Mouse (Mus musculus) thymus, adult 2 months (tissue): ENCODE results near the gene Sfrp5. TPM values are rescaled to one million over a fixed set of nuclear protein-coding genes. Genes with fewer than 3 reads are reported as not detected.

Experiments used
- DNase-seq: peaks from one replicate; pipeline ENCODE4 v3.0.0; 2021
- H3K27ac ChIP-seq: fragments of 200-500 bp; 2 replicates; pipeline ENCODE4 v1.5.1; 2012; ENCODE audit warnings: low read length, control low read depth; ENCODE audit not compliant: control insufficient read depth, insufficient read depth
- H3K27me3 ChIP-seq: fragments of 200-500 bp; 2 replicates; pipeline ENCODE4 v1.6.1; 2012; ENCODE audit warnings: mild to moderate bottlenecking, low read length, moderate library complexity, mixed read lengths; ENCODE audit not compliant: control insufficient read depth, insufficient read depth
- H3K36me3 ChIP-seq: fragments of 200-500 bp; 2 replicates; pipeline ENCODE4 v1.6.1; 2012; ENCODE audit warnings: mild to moderate bottlenecking, low read length, moderate library complexity; ENCODE audit not compliant: control insufficient read depth, insufficient read depth
- H3K4me1 ChIP-seq: fragments of 200-500 bp; replicated peaks from 2 replicates; pipeline ENCODE4 v1.6.1; 2012; ENCODE audit warnings: low read length; ENCODE audit not compliant: control insufficient read depth, insufficient read depth
- H3K4me3 ChIP-seq: fragments of 200-500 bp; 2 replicates; pipeline ENCODE4 v1.5.1; 2012; ENCODE audit warnings: mild to moderate bottlenecking, low read length, control low read depth, moderate library complexity; ENCODE audit not compliant: control insufficient read depth, insufficient read depth
- CTCF ChIP-seq: fragments of 200-500 bp; IDR thresholded peaks from 2 replicates; pipeline ENCODE4 v1.5.1; 2012; ENCODE audit warnings: mild to moderate bottlenecking, control low read depth, low read length, moderate library complexity, borderline replicate concordance; ENCODE audit not compliant: control insufficient read depth, poor library complexity, insufficient read depth; ENCODE audit errors: extremely low read depth
- POLR2A ChIP-seq: fragments of 200-500 bp; IDR thresholded peaks from 2 replicates; pipeline ENCODE4 v1.6.1; 2012; ENCODE audit warnings: mild to moderate bottlenecking, low read length, control low read depth, moderate library complexity; ENCODE audit not compliant: control insufficient read depth, poor library complexity, insufficient read depth; ENCODE audit errors: extremely low read depth
- WGBS: fragments of 180-500 bp; shearing (Covaris S2); methylation state at CpG from one replicate; pipeline ENCODE4 v1.1.7; 2018; 5-methylcytosine and 5-hydroxymethylcytosine counted together
- polyA plus RNA-seq: library from polyadenylated mRNA; depleted of rRNA; stranded (reverse); fragments of >200 nt; gene quantifications from 2 replicates; pipeline ENCODE4 v1.2.3, GENCODE M21; 2012; rRNA removed

The Sfrp5 gene
- polyA plus RNA-seq, 1 experiment = 2.4 TPM

DNA sequence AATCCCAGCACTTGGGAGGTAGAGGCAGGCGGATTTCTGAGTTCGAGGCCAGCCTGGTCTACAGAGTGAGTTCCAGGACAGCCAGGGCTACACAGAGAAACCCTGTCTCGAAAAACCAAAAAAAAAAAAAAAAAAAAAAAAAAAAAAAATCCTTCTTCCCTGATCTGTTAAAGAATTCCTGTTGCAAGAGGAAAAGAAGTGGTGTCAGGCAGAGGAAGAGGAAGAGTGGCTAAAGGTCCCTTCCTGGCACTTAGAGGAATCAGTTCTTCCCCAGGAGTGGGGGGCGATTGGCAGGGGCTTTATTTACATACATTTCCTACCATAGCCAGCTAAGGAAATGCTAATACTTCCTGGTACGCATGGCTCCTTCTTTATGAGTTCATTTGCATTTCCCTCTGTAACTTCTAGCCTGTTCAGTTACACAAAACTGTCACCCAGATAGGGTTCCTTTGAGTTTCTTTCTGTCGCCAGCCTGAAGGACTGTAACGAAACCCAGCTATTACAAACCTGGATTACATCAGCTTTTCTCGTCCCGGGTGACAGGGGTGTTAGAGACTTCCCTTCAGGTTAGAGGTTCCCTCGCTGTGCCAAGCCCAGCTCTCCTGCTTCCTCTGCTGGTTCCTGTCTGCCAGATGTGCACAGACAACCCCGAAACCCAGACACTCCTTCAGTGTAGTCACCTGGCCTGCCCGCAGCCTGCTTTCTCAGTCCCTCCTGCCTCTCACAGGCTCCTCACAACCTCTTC lies 44.4 kb downstream of the Sfrp5 start:
- WGBS = 30% methylated on average over 12 of the region's 12 CpGs
- H3K4me1 ChIP-seq = peaks cover 5% of the 10 kb centered on the region; the same call in 1 of the 2 replicates
- H3K4me3 ChIP-seq = no peak overlapping the region
- no peaks in the 10 kb centered on the region for H3K27me3 ChIP-seq
- no peak overlapping the region for H3K27ac ChIP-seq
- no peaks in the 10 kb centered on the region for H3K36me3 ChIP-seq
- no peak for TF ChIP-seq CTCF
- no peak for TF ChIP-seq POLR2A
- peak; percentile 11 for DNase-seq

DNA sequence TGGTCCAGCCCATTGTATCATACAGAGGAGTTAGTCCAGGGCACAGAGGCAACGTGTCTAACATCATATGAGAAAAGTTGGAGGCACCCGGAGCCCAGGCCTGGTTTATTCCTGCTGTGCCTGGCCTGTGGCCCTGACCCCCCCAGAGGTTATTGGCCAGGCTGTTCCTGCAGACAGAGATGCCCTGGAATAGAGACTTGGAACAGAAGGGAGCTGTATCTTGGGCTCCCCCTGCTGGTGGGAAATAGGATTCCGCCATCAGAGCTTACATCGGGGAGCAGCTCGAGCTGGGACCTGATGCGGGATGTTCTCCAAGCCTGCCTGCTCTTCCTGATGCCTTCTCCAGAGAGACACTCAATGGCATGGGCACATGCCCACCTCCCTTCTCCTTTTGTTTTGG lies 50.1 kb downstream of the Sfrp5 start:
- no peaks in the 10 kb centered on the region; the same call in 1 of the 2 replicates for H3K27me3 ChIP-seq
- no peak overlapping the region for H3K4me3 ChIP-seq
- peak; percentile 70 for DNase-seq
- H3K36me3 ChIP-seq = no peaks in the 10 kb centered on the region
- peaks cover 11% of the 10 kb centered on the region for H3K4me1 ChIP-seq
- no peak overlapping the region for H3K27ac ChIP-seq
- 30% methylated on average over 6 of the region's 6 CpGs for WGBS
- TF ChIP-seq POLR2A = no peak
- TF ChIP-seq CTCF = peak; percentile 92

GRCm38 (mm10) chr19:42148569-42148860 lies 53.5 kb downstream of the Sfrp5 start:
- no peak overlapping the region for H3K27ac ChIP-seq
- peaks cover 16% of the 10 kb centered on the region for H3K4me1 ChIP-seq
- no peak for TF ChIP-seq CTCF
- TF ChIP-seq POLR2A = no peak
- no peaks in the 10 kb centered on the region for H3K36me3 ChIP-seq
- H3K4me3 ChIP-seq = peak overlapping the region; percentile 53
- WGBS = 82% methylated on average over 7 of the region's 7 CpGs
- no peak for DNase-seq
- H3K27me3 ChIP-seq = no peaks in the 10 kb centered on the region; the same call in 1 of the 2 replicates

Other genes starting within 250 kb of the Sfrp5 start
- gene Mms19, start 221.1 kb downstream of the Sfrp5 start, polyA plus RNA-seq = 142 TPM in 2 replicates
- 27.3 and 36.9 TPM in 2 replicates for gene Ubtd1, start 220.5 kb downstream of the Sfrp5 start, polyA plus RNA-seq
- 0.20 TPM in 1 of 2 replicates, not detected in the other for gene Ankrd2, start 166.3 kb downstream of the Sfrp5 start, polyA plus RNA-seq
- 0.84 and 1.2 TPM in 2 replicates for gene Hoga1, start 156.6 kb downstream of the Sfrp5 start, polyA plus RNA-seq
- 0.27 TPM in 1 of 2 replicates, not detected in the other for gene 4933411K16Rik, start 150.0 kb downstream of the Sfrp5 start, polyA plus RNA-seq
- gene Morn4, start 115.9 kb downstream of the Sfrp5 start, polyA plus RNA-seq = 0.98 and 1.1 TPM in 2 replicates
- gene Pi4k2a, start 111.8 kb downstream of the Sfrp5 start, polyA plus RNA-seq = 36.8 and 42.2 TPM in 2 replicates
- 13.0 and 15.9 TPM in 2 replicates for gene Avpi1, start 73.2 kb downstream of the Sfrp5 start, polyA plus RNA-seq
- gene Marveld1, start 54.9 kb downstream of the Sfrp5 start, polyA plus RNA-seq = 44.4 and 45.7 TPM in 2 replicates
- gene Zfyve27, start 38.3 kb downstream of the Sfrp5 start, polyA plus RNA-seq = 89.7 and 96.4 TPM in 2 replicates
- 0.84 and 1.2 TPM in 2 replicates for gene Golga7b, start 45.3 kb upstream of the Sfrp5 start, polyA plus RNA-seq
- 0.64 and 1.1 TPM in 2 replicates for gene Crtac1, start 229.5 kb upstream of the Sfrp5 start, polyA plus RNA-seq